Mouse (Mus musculus): ENCODE data around the gene Map4k3. TPM values are rescaled to one million over a fixed set of nuclear protein-coding genes. Genes with fewer than 3 reads are reported as not detected.

The Map4k3 gene
- total and polyA plus RNA-seq, 2 experiments from 2014 or later, result 17.3 to 60.9 TPM

- Histone ChIP-seq H3K4me1 (ENCODE audit: insufficient read depth, low read length) (no peaks in the 10 kb centered on the region), H3K27me3 (ENCODE audit: insufficient read depth, low read length) (no peaks in the 10 kb centered on the region), H3K9me3 (ENCODE audit: low read length) (no peaks in the 10 kb centered on the region), H3K4me2 (ENCODE audit: low read depth, low read length, poor library complexity, severe bottlenecking) (no peak overlapping the region), H3K27ac (ENCODE audit: low read depth, low read length) (no peak overlapping the region), H3K9ac (replicated peaks; ENCODE audit: low read length, poor library complexity, severe bottlenecking) (no peak overlapping the region), H3K36me3 (ENCODE audit: insufficient read depth, low read length) (peaks cover 15% of the 10 kb centered on the region; the same call in 1 of the 2 replicates), H3K4me3 (ENCODE audit: low read depth, low read length) (no peak overlapping the region)
- ATAC-seq (ENCODE audit: low FRiP score) (no peak), DNase-seq (ENCODE audit: low spot score) (no peak)
- TF ChIP-seq CTCF (IDR thresholded peaks at IDR 0.05), result no peak
- WGBS, result 93% methylated on average over 3 of the region's 3 CpGs
These were observed 74.0 kb downstream of the Map4k3 start for GRCm38 (mm10) chr17:80654323-80654722.

- Histone ChIP-seq H3K4me1 (ENCODE audit: insufficient read depth, low read length) (no peaks in the 10 kb centered on the region), H3K4me2 (ENCODE audit: low read depth, low read length, poor library complexity, severe bottlenecking) (no peak overlapping the region), H3K9ac (replicated peaks; ENCODE audit: low read length, poor library complexity, severe bottlenecking) (no peak overlapping the region), H3K27me3 (ENCODE audit: insufficient read depth, low read length) (no peaks in the 10 kb centered on the region), H3K27ac (ENCODE audit: low read depth, low read length) (no peak overlapping the region), H3K4me3 (ENCODE audit: low read depth, low read length) (no peak overlapping the region), H3K9me3 (ENCODE audit: low read length) (no peaks in the 10 kb centered on the region), H3K36me3 (ENCODE audit: insufficient read depth, low read length) (peaks cover 25% of the 10 kb centered on the region)
- DNase-seq (ENCODE audit: low spot score) (no peak), ATAC-seq (ENCODE audit: low FRiP score) (no peak)
- WGBS, result 51% methylated on average over 6 of the region's 6 CpGs
- no peak for TF ChIP-seq CTCF (IDR thresholded peaks at IDR 0.05)
These were observed 75.5 kb downstream of the Map4k3 start for GRCm38 (mm10) chr17:80652740-80653139.

GRCm38 (mm10) chr17:80646843-80647242 lies 81.4 kb downstream of the Map4k3 start:
- TF ChIP-seq CTCF (IDR thresholded peaks at IDR 0.05), result no peak
- DNase-seq (ENCODE audit: low spot score) (peak; percentile 37), ATAC-seq (ENCODE audit: low FRiP score) (no peak)
- no peak overlapping the region for H3K4me2 ChIP-seq (ENCODE audit: low read depth, low read length, poor library complexity, severe bottlenecking)
- H3K9ac ChIP-seq (replicated peaks; ENCODE audit: low read length, poor library complexity, severe bottlenecking), result no peak overlapping the region
- no peaks in the 10 kb centered on the region for H3K9me3 ChIP-seq (ENCODE audit: low read length)
- no peaks in the 10 kb centered on the region for H3K27me3 ChIP-seq (ENCODE audit: insufficient read depth, low read length)
- H3K4me1 ChIP-seq (ENCODE audit: insufficient read depth, low read length), result no peaks in the 10 kb centered on the region
- peaks cover 46% of the 10 kb centered on the region for H3K36me3 ChIP-seq (ENCODE audit: insufficient read depth, low read length)
- no peak overlapping the region for H3K4me3 ChIP-seq (ENCODE audit: low read depth, low read length)
- H3K27ac ChIP-seq (ENCODE audit: low read depth, low read length), result no peak overlapping the region
- WGBS, result 69% methylated on average over 5 of the region's 5 CpGs

GRCm38 (mm10) chr17:80646131-80646530 lies 82.2 kb downstream of the Map4k3 start:
- DNase-seq (ENCODE audit: low spot score) (no peak), ATAC-seq (ENCODE audit: low FRiP score) (no peak)
- WGBS, result 87% methylated on average over 6 of the region's 6 CpGs
- Histone ChIP-seq H3K27ac (ENCODE audit: low read depth, low read length) (no peak overlapping the region), H3K27me3 (ENCODE audit: insufficient read depth, low read length) (no peaks in the 10 kb centered on the region), H3K4me2 (ENCODE audit: low read depth, low read length, poor library complexity, severe bottlenecking) (no peak overlapping the region), H3K9ac (replicated peaks; ENCODE audit: low read length, poor library complexity, severe bottlenecking) (no peak overlapping the region), H3K4me1 (ENCODE audit: insufficient read depth, low read length) (no peaks in the 10 kb centered on the region), H3K9me3 (ENCODE audit: low read length) (no peaks in the 10 kb centered on the region), H3K4me3 (ENCODE audit: low read depth, low read length) (no peak overlapping the region), H3K36me3 (ENCODE audit: insufficient read depth, low read length) (peaks cover 41% of the 10 kb centered on the region)
- no peak for TF ChIP-seq CTCF (IDR thresholded peaks at IDR 0.05)

GRCm38 (mm10) chr17:80645694-80646034 lies 82.6 kb downstream of the Map4k3 start:
- ATAC-seq (ENCODE audit: low FRiP score) (no peak), DNase-seq (ENCODE audit: low spot score) (no peak)
- peaks cover 41% of the 10 kb centered on the region for H3K36me3 ChIP-seq (ENCODE audit: insufficient read depth, low read length)
- no peak overlapping the region for H3K27ac ChIP-seq (ENCODE audit: low read depth, low read length)
- no peaks in the 10 kb centered on the region for H3K4me1 ChIP-seq (ENCODE audit: insufficient read depth, low read length)
- no peak overlapping the region for H3K9ac ChIP-seq (replicated peaks; ENCODE audit: low read length, poor library complexity, severe bottlenecking)
- TF ChIP-seq CTCF (IDR thresholded peaks at IDR 0.05), result no peak
- no peak overlapping the region for H3K4me2 ChIP-seq (ENCODE audit: low read depth, low read length, poor library complexity, severe bottlenecking)
- no peaks in the 10 kb centered on the region for H3K9me3 ChIP-seq (ENCODE audit: low read length)
- 93% methylated on average over 8 of the region's 8 CpGs for WGBS
- no peaks in the 10 kb centered on the region for H3K27me3 ChIP-seq (ENCODE audit: insufficient read depth, low read length)
- no peak overlapping the region for H3K4me3 ChIP-seq (ENCODE audit: low read depth, low read length)

GRCm38 (mm10) chr17:80644983-80645693 lies 83.1 kb downstream of the Map4k3 start:
- 91% methylated on average over 14 of the region's 14 CpGs for WGBS
- peaks cover 41% of the 10 kb centered on the region for H3K36me3 ChIP-seq (ENCODE audit: insufficient read depth, low read length)
- ATAC-seq (ENCODE audit: low FRiP score), result no peak

More at GRCm38 (mm10) chr17:80644983-80645693, 83.1 kb downstream of the Map4k3 start:
- no peak for DNase-seq (ENCODE audit: low spot score)
- TF ChIP-seq CTCF (IDR thresholded peaks at IDR 0.05), result no peak
- no peaks in the 10 kb centered on the region for H3K9me3 ChIP-seq (ENCODE audit: low read length)
- H3K27ac ChIP-seq (ENCODE audit: low read depth, low read length), result no peak overlapping the region
- no peak overlapping the region for H3K4me3 ChIP-seq (ENCODE audit: low read depth, low read length)
- no peak overlapping the region for H3K9ac ChIP-seq (replicated peaks; ENCODE audit: low read length, poor library complexity, severe bottlenecking)
- H3K4me2 ChIP-seq (ENCODE audit: low read depth, low read length, poor library complexity, severe bottlenecking), result no peak overlapping the region
- no peaks in the 10 kb centered on the region for H3K27me3 ChIP-seq (ENCODE audit: insufficient read depth, low read length)
- no peaks in the 10 kb centered on the region for H3K4me1 ChIP-seq (ENCODE audit: insufficient read depth, low read length)

All from midbrain, postnatal 0 days (tissue).